Mouse (Mus musculus) heart, postnatal 0 days (tissue): ENCODE results near the gene Cnot1.

Experiments used
- CTCF ChIP-seq: IDR thresholded peaks from 2 replicates; pipeline ENCODE4 v1.5.1; 2016; ENCODE audit warnings: antibody characterized with exemption, control low read depth, low read depth
- EP300 ChIP-seq: IDR thresholded peaks from 2 replicates; pipeline ENCODE4 v1.6.1; 2016; ENCODE audit warnings: antibody characterized with exemption, low read depth

GRCm38 (mm10) chr8:95799891-95800290, 7.4 kb downstream of the Cnot1 start:
- TF ChIP-seq CTCF (no peak), EP300 (no peak)
